Mouse (Mus musculus) C2C12 (cell line): ENCODE measurements around the gene Supt5. TPM values are rescaled to one million over a fixed set of nuclear protein-coding genes. Genes with fewer than 3 reads are reported as not detected.

Source experiments
- H3K27me3 ChIP-seq: one replicate; pipeline ENCODE4 v1.6.1; 2011; ENCODE audit not compliant: control insufficient read depth, insufficient read depth, insufficient read length
- H3K36me3 ChIP-seq: one replicate; pipeline ENCODE4 v1.6.1; 2011; ENCODE audit not compliant: control insufficient read depth, insufficient read depth
- H3K4me3 ChIP-seq: one replicate; pipeline ENCODE4 v1.5.1; 2011; ENCODE audit warnings: mild to moderate bottlenecking, control low read depth; ENCODE audit not compliant: poor library complexity, insufficient read depth, severe bottlenecking
- H3K79me2 ChIP-seq: one replicate; pipeline ENCODE4 v1.6.1; 2011; ENCODE audit not compliant: control insufficient read depth, insufficient read depth
- H3K79me3 ChIP-seq: one replicate; pipeline ENCODE4 v1.6.1; 2011; ENCODE audit warnings: low read depth, control low read depth
- H3ac ChIP-seq: one replicate; pipeline ENCODE3; 2011; ENCODE audit warnings: low read depth; ENCODE audit not compliant: control insufficient read depth, insufficient read length
- CEBPB ChIP-seq: IDR thresholded peaks from one replicate; pipeline ENCODE4 v1.6.1; 2011; ENCODE audit warnings: low read depth, mild to moderate bottlenecking, control low read depth, moderate library complexity
- CTCF ChIP-seq: IDR thresholded peaks from one replicate; pipeline ENCODE4 v1.5.1; 2011; ENCODE audit not compliant: control insufficient read depth, insufficient read depth, insufficient read length
- FOSL1 ChIP-seq: IDR thresholded peaks from one replicate; pipeline ENCODE4 v1.8.0; 2011; ENCODE audit warnings: mild to moderate bottlenecking, low read length; ENCODE audit not compliant: poor library complexity, insufficient read depth, severe bottlenecking
- MAX ChIP-seq: IDR thresholded peaks from one replicate; pipeline ENCODE4 v1.6.1; 2011; ENCODE audit warnings: mild to moderate bottlenecking, control low read depth
- MYOD1 ChIP-seq: IDR thresholded peaks from one replicate; pipeline ENCODE4 v1.6.1; 2011; ENCODE audit warnings: low read depth; ENCODE audit not compliant: control insufficient read depth, insufficient read length
- MYOG ChIP-seq: IDR thresholded peaks from one replicate; pipeline ENCODE4 v1.6.1; 2011; ENCODE audit not compliant: control insufficient read depth, insufficient read length; ENCODE audit errors: extremely low read depth
- USF1 ChIP-seq: IDR thresholded peaks from one replicate; pipeline ENCODE4 v1.6.1; 2011; ENCODE audit warnings: low read depth, mild to moderate bottlenecking, control low read depth, moderate library complexity
- polyA plus RNA-seq: library from polyadenylated mRNA; unstranded; fragments of >200 nt; fragmentation: generic; extraction: Trizol; gene quantifications from one replicate; pipeline ENCODE4 v1.2.1, GENCODE M21; 2012; ENCODE audit warnings: missing spikeins

The Supt5 gene
- polyA plus RNA-seq, 1 experiment = 82.4 TPM

GRCm38 (mm10) chr7:28375176-28375921, 36.8 kb upstream of the Supt5 start:
- Histone ChIP-seq H3K4me3 (peak overlapping the region; percentile 26), H3K79me2 (peaks cover 47% of the 10 kb centered on the region), H3K27me3 (no peaks in the 10 kb centered on the region), H3ac (peak overlapping the region; percentile 31), H3K79me3 (peaks cover 31% of the 10 kb centered on the region), H3K36me3 (no peaks in the 10 kb centered on the region)
- no peak for TF ChIP-seq CEBPB
- no peak for TF ChIP-seq MAX
- TF ChIP-seq MYOD1 = no peak
- TF ChIP-seq USF1 = no peak
- no peak for TF ChIP-seq MYOG
- TF ChIP-seq CTCF = no peak
- TF ChIP-seq FOSL1 = no peak

DNA sequence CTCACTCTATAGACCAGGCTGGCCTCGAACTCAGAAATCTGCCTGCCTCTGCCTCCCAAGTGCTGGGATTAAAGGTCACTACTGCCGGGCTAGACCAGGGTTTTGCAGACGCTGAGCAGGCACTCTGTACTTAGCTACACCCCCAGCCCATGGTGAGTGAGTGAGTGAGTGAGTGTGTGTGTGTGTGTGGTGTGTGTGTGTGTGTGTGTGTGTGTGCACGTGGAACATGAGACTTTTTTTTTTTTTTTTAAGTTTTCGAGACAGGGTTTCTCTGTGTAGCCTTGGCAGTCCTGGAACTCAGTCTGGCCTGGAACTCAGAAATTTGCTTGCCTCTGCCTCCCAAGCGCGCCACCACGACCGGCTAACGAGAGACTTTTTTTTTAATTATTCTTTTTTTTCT, 36.1 kb upstream of the Supt5 start:
- TF ChIP-seq CTCF (no peak), MYOD1 (no peak), CEBPB (no peak), MYOG (no peak), FOSL1 (no peak), USF1 (no peak), MAX (no peak)
- Histone ChIP-seq H3K79me3 (peaks cover 36% of the 10 kb centered on the region), H3K79me2 (peaks cover 54% of the 10 kb centered on the region), H3K27me3 (no peaks in the 10 kb centered on the region), H3K4me3 (no peak overlapping the region), H3ac (no peak overlapping the region), H3K36me3 (no peaks in the 10 kb centered on the region)

- H3K79me2 ChIP-seq = peaks cover 60% of the 10 kb centered on the region
- TF ChIP-seq USF1 = no peak
- TF ChIP-seq MYOG = no peak
- no peak for TF ChIP-seq MYOD1
- TF ChIP-seq CTCF = no peak
- TF ChIP-seq FOSL1 = no peak
- no peak for TF ChIP-seq CEBPB
- no peak for TF ChIP-seq MAX
- no peak overlapping the region for H3ac ChIP-seq
- H3K4me3 ChIP-seq = no peak overlapping the region
- H3K36me3 ChIP-seq = peaks cover under 1% of the 10 kb centered on the region
- H3K27me3 ChIP-seq = no peaks in the 10 kb centered on the region
- H3K79me3 ChIP-seq = peaks cover 38% of the 10 kb centered on the region
These were observed 35.4 kb upstream of the Supt5 start for GRCm38 (mm10) chr7:28373891-28374495.

DNA sequence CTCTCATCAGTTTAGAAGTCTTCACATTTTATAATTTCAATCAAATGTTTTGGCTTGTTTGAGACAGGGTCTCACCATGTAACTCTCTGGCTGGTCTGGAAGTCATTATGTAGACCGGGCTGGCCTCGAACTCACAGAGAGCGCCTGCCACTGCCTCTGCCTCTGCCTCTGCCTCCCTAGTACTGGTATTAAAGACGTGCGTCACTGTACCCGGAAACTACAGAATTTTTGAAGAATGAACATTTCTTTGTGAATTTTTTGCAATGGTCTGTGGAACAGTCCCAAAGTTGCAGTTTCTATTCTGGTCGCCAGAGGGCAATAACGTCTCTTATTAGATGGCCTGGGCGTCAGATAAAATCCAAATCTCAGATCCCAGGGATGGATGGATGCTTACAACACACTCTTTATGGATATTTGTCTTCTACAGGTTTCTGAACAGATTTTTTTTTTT, 34.6 kb upstream of the Supt5 start:
- H3K79me3 ChIP-seq = peaks cover 31% of the 10 kb centered on the region
- H3K36me3 ChIP-seq = peaks cover 8% of the 10 kb centered on the region
- no peak overlapping the region for H3K4me3 ChIP-seq
- H3K27me3 ChIP-seq = no peaks in the 10 kb centered on the region
- TF ChIP-seq MAX = no peak
- TF ChIP-seq MYOD1 = no peak
- TF ChIP-seq FOSL1 = no peak
- TF ChIP-seq MYOG = no peak
- TF ChIP-seq CTCF = no peak
- no peak for TF ChIP-seq USF1
- TF ChIP-seq CEBPB = no peak
- H3K79me2 ChIP-seq = peaks cover 57% of the 10 kb centered on the region
- H3ac ChIP-seq = no peak overlapping the region

DNA sequence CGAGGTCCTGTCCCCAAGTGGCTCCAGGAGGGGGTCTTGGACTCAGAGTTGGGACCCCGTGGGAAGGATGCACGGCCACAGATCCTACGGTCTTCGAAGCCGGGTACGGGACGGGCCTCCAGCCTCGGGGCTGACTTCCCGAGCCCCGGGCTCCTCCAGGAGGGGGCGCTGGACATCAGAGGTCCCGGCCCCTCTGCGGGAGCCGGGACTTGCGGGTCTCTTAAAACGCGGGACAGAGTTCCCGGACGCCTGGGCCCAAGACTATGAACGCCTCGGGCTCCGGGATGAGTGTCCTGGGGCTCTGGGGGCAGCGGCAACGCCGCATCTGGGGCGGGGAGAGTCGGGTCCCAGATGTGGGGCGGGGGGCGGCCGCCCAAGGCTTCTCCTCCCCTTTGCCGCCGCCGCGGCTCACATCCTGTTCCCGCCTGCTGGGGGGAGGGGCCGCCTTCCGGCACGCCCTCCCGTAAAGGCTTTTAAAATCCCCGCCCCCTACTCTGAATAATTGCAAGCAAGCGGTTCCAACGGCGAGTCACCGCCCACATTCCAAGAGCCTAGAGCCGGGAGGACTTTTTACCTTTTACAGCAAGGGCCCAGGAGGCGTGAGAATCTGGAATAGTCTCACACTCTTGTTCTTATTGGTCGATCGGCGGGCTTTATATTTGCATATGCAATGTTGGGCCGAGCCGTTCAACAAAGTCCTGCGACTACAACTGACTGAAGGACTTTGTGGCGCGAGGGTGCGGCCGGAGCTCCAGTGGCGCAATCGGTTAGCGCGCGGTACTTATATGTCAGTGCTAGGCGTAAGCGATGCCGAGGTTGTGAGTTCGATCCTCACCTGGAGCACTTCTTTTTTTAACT, 33.9 kb upstream of the Supt5 start, which contains the start of gene Plekhg2:
Plekhg2 (minus strand) TSS at position 349 of the 858 bp plus-strand sequence.
- TF ChIP-seq MYOD1 (no peak), FOSL1 (no peak), CEBPB (peak; percentile 57), MYOG (no peak), USF1 (no peak), MAX (no peak), CTCF (peak; percentile 46)

More for the DNA sequence above, 33.9 kb upstream of the Supt5 start, which contains the start of gene Plekhg2:
- peak within 1 kb of the TSS; percentile 59 for H3K4me3 ChIP-seq
- peak within 1 kb of the TSS; percentile 79 for H3ac ChIP-seq
- no peaks in the 10 kb centered on the region for H3K27me3 ChIP-seq
- H3K79me2 ChIP-seq = peaks cover 51% of the 10 kb centered on the region
- H3K79me3 ChIP-seq = peaks cover 25% of the 10 kb centered on the region
- H3K36me3 ChIP-seq = peaks cover 8% of the 10 kb centered on the region
